In the genomic region with DNA sequence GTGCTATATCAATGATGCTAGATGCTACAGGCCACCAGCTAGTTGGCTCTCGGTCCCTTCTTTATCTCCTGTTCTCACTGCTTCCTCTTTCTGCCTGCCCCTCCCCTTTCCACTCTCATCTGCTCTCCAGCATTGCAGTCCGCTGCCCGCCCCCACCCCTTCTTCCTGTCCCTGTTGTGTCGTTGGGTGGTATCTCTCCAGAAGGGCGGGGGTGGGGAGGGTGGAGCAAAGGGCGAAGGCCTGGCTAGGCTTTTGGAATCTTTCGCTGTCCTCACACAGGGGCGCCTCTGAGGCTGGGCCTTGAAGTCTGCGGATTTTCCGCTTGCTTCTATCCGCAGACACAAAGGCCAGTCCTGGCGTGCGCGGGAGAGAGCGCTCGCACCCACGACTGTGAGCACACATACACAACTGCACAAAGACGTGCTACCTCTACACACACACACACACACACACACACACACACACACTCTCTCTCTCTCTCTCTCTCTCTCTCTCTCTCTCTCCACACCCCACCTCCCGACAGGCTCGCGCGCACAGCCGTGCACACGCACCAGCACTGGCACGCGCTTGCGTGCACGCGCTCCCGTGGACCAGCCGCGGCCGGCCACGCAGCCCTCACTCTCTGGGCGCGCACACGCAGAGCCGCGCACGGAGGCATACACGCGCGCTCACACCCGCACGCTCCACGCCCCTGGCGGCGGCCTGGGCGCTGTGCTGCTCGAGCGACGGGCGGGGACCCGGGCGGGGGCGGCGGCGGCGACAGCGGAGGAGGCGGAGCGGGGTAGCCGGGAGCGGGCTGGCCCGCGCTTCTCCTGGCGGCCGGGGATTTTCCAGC, we compare ENCODE assay signal across 8 mouse cellular contexts. TPM values are rescaled to one million over a fixed set of nuclear protein-coding genes. Genes with fewer than 3 reads are reported as not detected.
DNase-seq lines count a peak whose midpoint lies in the region; ATAC-seq and TF ChIP-seq lines count a peak whose summit lies in the region.

A gene (plus strand): TSS at position 566 of the 835 bp plus-strand sequence.

- intact Hi-C loops in left cerebral cortex, postnatal 14 days (cut with DNase I) = no loop called here

- DNase-seq in adrenal gland, adult 18-20 months (ENCODE audit: low spot score in 2 of 2) = peak; percentile 82 to 84
- peak; percentile 82 for DNase-seq in gastrocnemius, postnatal 10 days
- peak; percentile 90 for DNase-seq in induced T-regulatory cell, adult 2 months (ENCODE audit: low read depth)
- DNase-seq in left cerebral cortex, postnatal 14 days (ENCODE audit: low spot score in 2 of 2) = peak; percentile 85 to 88
- DNase-seq in right cerebral cortex, postnatal 14 days = peak; percentile 82
- peak; percentile 77 to 78 for DNase-seq in urinary bladder, postnatal 4 days (ENCODE audit: low spot score in 2 of 2)

- peak; percentile 87 for ATAC-seq in megakaryocyte-erythroid progenitor cell, adult 5-6 weeks (replicated peaks; ENCODE audit: low FRiP score, low TSS enrichment, poor library complexity, severe bottlenecking)

- TF ChIP-seq CTCF in cortical plate, adult 2 months (IDR thresholded peaks at IDR 0.05; ENCODE audit: extremely low read depth, insufficient read depth, low read length) = no peak

- H3K27ac ChIP-seq in cortical plate, adult 2 months (ENCODE audit: insufficient read depth, low read length) = peak within 1 kb of the TSS; percentile 80

- peak; percentile 44; the same call in 1 of the 2 replicates for TF ChIP-seq POLR2A in cortical plate, adult 2 months (IDR thresholded peaks at IDR 0.05; ENCODE audit: extremely low read depth, insufficient read depth, low read length)

- peaks cover 7% of the 10 kb centered on the region; the same call in 1 of the 2 replicates for H3K4me1 ChIP-seq in cortical plate, adult 2 months (ENCODE audit: control insufficient read depth, insufficient read depth, low read length)

- peak within 1 kb of the TSS; percentile 82 for H3K4me3 ChIP-seq in cortical plate, adult 2 months (ENCODE audit: insufficient read depth, low read length)

RNA-seq across cellular contexts. Expression of the gene that starts here (rescaled TPM):
- 10 to 100 TPM; 38.3 to 43.6 TPM for total RNA-seq in adrenal gland, adult 18-20 months (2021)
- 130 and 141 TPM in 2 replicates for polyA plus RNA-seq in cortical plate, adult 2 months (2012; rRNA removed)
- total RNA-seq in gastrocnemius, postnatal 10 days (2021) = 10 to 100 TPM; 21.4 to 26.2 TPM
- total RNA-seq in left cerebral cortex, postnatal 14 days (2021) = 100 to 1,000 TPM; 154 to 160 TPM
- total RNA-seq in megakaryocyte-erythroid progenitor cell, adult 5-6 weeks (2014; fragmentation: Nextera tagmentation) = 59.0 and 91.0 TPM in 2 replicates
- 70.4 and 96.2 TPM in 2 replicates for total RNA-seq in megakaryocyte-erythroid progenitor cell, adult 5-6 weeks (2017)

Comparison
In these comparisons a context has a peak if more than half of its experiments do, and no peak if none do; other contexts are left out.
1. Peak in every context shown above with its lines: DNase-seq, ATAC-seq, H3K4me3 ChIP-seq and H3K27ac ChIP-seq.